Mouse (Mus musculus) hindbrain, embryonic 12.5 days (tissue): Measurements from ENCODE around the gene Trim24. TPM values are rescaled to one million over a fixed set of nuclear protein-coding genes. Genes with fewer than 3 reads are reported as not detected.

Experiments used
- ATAC-seq: fragments of 200-750 bp; cut with Nextera tagmentation; 2 replicates; pipeline ENCODE4 v1.8.0; 2017; ENCODE audit warnings: moderate TSS enrichment; ENCODE audit not compliant: low FRiP score
- H3K27ac ChIP-seq: fragments of 300-500 bp; sonication (generic); 2 replicates; pipeline ENCODE4 v1.5.1; 2016; ENCODE audit warnings: mild to moderate bottlenecking
- H3K27me3 ChIP-seq: fragments of 300-500 bp; sonication (generic); 2 replicates; pipeline ENCODE4 v1.6.1; 2016; ENCODE audit warnings: mild to moderate bottlenecking
- H3K36me3 ChIP-seq: fragments of 300-500 bp; sonication (generic); 2 replicates; pipeline ENCODE4 v1.6.1; 2016; ENCODE audit warnings: mild to moderate bottlenecking
- H3K4me1 ChIP-seq: fragments of 300-500 bp; sonication (generic); 2 replicates; pipeline ENCODE4 v1.6.1; 2016
- H3K4me2 ChIP-seq: fragments of 300-500 bp; sonication (generic); replicated peaks from 2 replicates; pipeline ENCODE4 v1.6.1; 2016; ENCODE audit warnings: mild to moderate bottlenecking
- H3K4me3 ChIP-seq: fragments of 300-500 bp; sonication (generic); 2 replicates; pipeline ENCODE4 v1.5.1; 2016; ENCODE audit warnings: mild to moderate bottlenecking
- H3K9ac ChIP-seq: fragments of 300-500 bp; sonication (generic); 2 replicates; pipeline ENCODE4 v1.6.1; 2016; ENCODE audit warnings: mild to moderate bottlenecking, moderate library complexity
- H3K9me3 ChIP-seq: fragments of 300-500 bp; sonication (generic); replicated peaks from 2 replicates; pipeline ENCODE4 v1.6.1; 2016; ENCODE audit warnings: mild to moderate bottlenecking
- WGBS: fragments of 180-500 bp; shearing (Covaris S2); methylation state at CpG from one replicate; pipeline ENCODE4 v1.1.7; 2016; 5-methylcytosine and 5-hydroxymethylcytosine counted together
- polyA plus RNA-seq: library from polyadenylated mRNA; unstranded; fragments of >200 nt; fragmentation: Nextera tagmentation; extraction: Ambion mirVana; gene quantifications from 2 replicates; pipeline ENCODE4 v1.2.1, GENCODE M21; 2016

Trim24 gene
- polyA plus RNA-seq, 1 experiment from 2014 or later: 36.7 TPM

DNA sequence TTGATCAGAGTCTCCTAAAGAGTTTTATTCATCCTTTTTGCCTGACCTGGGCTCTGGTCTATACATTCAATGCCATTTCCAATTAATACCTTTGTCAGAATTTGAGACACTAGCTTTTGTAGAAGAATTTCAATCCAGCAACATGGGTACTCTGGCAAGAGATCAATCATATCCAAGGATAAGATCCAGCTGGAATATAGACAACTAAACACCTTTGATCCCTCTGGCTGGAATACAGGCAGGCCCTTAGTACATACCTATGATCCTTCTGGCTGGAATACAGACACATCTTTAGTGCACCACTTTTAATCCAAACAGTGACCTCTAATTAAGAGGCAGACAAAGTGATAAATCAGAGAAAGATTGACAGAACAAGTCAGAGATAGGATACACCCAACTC, 3.1 kb downstream of the Trim24 start:
- Histone ChIP-seq H3K9ac (no peak overlapping the region), H3K4me1 (no peaks in the 10 kb centered on the region), H3K9me3 (peaks cover 65% of the 10 kb centered on the region), H3K36me3 (peaks cover 54% of the 10 kb centered on the region), H3K4me3 (no peak overlapping the region), H3K4me2 (no peak overlapping the region), H3K27ac (no peak overlapping the region), H3K27me3 (no peaks in the 10 kb centered on the region)
- ATAC-seq: no peak

DNA sequence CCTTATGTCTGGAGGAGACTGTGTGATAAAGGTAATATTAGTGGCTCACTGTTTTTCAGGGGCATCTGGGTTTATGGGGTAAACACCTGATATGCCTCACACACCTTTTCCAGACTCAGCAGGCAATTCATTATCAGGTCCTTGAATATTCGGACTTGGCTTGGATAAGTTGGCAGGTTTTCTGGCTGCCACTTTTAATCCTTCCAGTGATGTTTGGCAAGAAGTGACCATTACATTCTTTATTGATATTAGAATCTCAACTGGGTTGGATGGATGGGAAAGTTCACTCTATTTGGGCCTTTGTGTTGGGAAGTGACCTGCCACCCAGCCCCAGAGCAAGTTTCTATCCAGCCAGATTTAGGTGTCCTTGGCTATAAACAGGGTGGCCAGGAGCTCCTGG, 7.6 kb downstream of the Trim24 start:
- Histone ChIP-seq H3K36me3 (peaks cover 81% of the 10 kb centered on the region), H3K9me3 (peaks cover 92% of the 10 kb centered on the region), H3K27ac (no peak overlapping the region), H3K4me3 (no peak overlapping the region), H3K9ac (no peak overlapping the region), H3K27me3 (no peaks in the 10 kb centered on the region), H3K4me1 (no peaks in the 10 kb centered on the region), H3K4me2 (no peak overlapping the region)
- WGBS: 96% methylated on average over 1 of the region's 1 CpGs
- no peak for ATAC-seq

- 100% methylated on average over 3 of the region's 3 CpGs for WGBS
- Histone ChIP-seq H3K9ac (no peak overlapping the region), H3K4me2 (no peak overlapping the region), H3K27me3 (no peaks in the 10 kb centered on the region), H3K36me3 (peaks cover 63% of the 10 kb centered on the region), H3K4me3 (no peak overlapping the region), H3K27ac (no peak overlapping the region), H3K9me3 (peaks cover 68% of the 10 kb centered on the region), H3K4me1 (no peaks in the 10 kb centered on the region)
- ATAC-seq: no peak
Observed at GRCm38 (mm10) chr6:37880586-37880985, 10.0 kb downstream of the Trim24 start.

GRCm38 (mm10) chr6:37893586-37893985, 23.0 kb downstream of the Trim24 start:
- ATAC-seq: no peak
- Histone ChIP-seq H3K9ac (no peak overlapping the region), H3K27ac (no peak overlapping the region), H3K27me3 (no peaks in the 10 kb centered on the region), H3K4me1 (peaks cover 5% of the 10 kb centered on the region; the same call in 1 of the 2 replicates), H3K4me2 (no peak overlapping the region), H3K36me3 (peaks cover 7% of the 10 kb centered on the region), H3K9me3 (peaks cover 18% of the 10 kb centered on the region), H3K4me3 (no peak overlapping the region)
- WGBS: 88% methylated on average over 2 of the region's 2 CpGs

- Histone ChIP-seq H3K27ac (peak overlapping the region; percentile 44), H3K9ac (no peak overlapping the region), H3K4me3 (no peak overlapping the region), H3K9me3 (peaks cover 15% of the 10 kb centered on the region; the same call in 1 of the 2 replicates), H3K4me2 (no peak overlapping the region), H3K27me3 (no peaks in the 10 kb centered on the region), H3K4me1 (peaks cover 5% of the 10 kb centered on the region; the same call in 1 of the 2 replicates), H3K36me3 (peaks cover 7% of the 10 kb centered on the region)
- ATAC-seq: peak; percentile 87
- WGBS: 82% methylated on average over 5 of the region's 5 CpGs
Observed at GRCm38 (mm10) chr6:37895646-37896435, 25.2 kb downstream of the Trim24 start.

GRCm38 (mm10) chr6:37900221-37900620, 29.6 kb downstream of the Trim24 start:
- Histone ChIP-seq H3K27me3 (no peaks in the 10 kb centered on the region), H3K27ac (no peak overlapping the region), H3K4me1 (peaks cover 5% of the 10 kb centered on the region; the same call in 1 of the 2 replicates), H3K9ac (no peak overlapping the region), H3K4me3 (no peak overlapping the region), H3K36me3 (peaks cover 10% of the 10 kb centered on the region), H3K9me3 (no peaks in the 10 kb centered on the region), H3K4me2 (no peak overlapping the region)
- ATAC-seq: no peak
- 98% methylated on average over 2 of the region's 2 CpGs for WGBS

DNA sequence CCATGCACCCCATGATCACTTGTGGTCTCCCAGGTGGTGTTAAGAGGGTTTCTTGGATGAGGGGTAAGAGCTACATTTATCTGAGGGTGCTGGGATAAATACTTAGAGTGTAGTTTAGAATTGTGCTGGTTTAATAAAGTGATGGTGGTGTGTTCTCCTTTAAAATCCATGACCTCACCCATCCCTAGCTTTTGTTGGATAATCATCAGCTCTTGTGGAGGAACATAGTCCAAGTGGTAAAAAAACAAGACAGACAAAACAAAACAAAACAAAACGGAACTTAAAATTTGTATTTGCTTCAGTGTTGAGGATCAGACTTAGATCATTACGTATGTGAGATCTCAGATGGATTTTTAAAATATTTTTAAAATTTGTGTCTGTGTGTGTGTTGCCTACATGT, 31.2 kb downstream of the Trim24 start:
- H3K27ac ChIP-seq: no peak overlapping the region
- no peak for ATAC-seq
- WGBS: 92% methylated on average over 2 of the region's 2 CpGs
- H3K9ac ChIP-seq: no peak overlapping the region
- no peak overlapping the region for H3K4me2 ChIP-seq
- H3K4me1 ChIP-seq: no peaks in the 10 kb centered on the region
- H3K36me3 ChIP-seq: peaks cover 24% of the 10 kb centered on the region
- no peak overlapping the region for H3K4me3 ChIP-seq
- no peaks in the 10 kb centered on the region for H3K9me3 ChIP-seq
- no peaks in the 10 kb centered on the region for H3K27me3 ChIP-seq

- ATAC-seq: no peak
- WGBS: 85% methylated on average over 1 of the region's 1 CpGs
- Histone ChIP-seq H3K4me2 (no peak overlapping the region), H3K4me1 (no peaks in the 10 kb centered on the region), H3K27me3 (no peaks in the 10 kb centered on the region), H3K27ac (no peak overlapping the region), H3K9me3 (no peaks in the 10 kb centered on the region), H3K4me3 (no peak overlapping the region), H3K36me3 (peaks cover 30% of the 10 kb centered on the region), H3K9ac (no peak overlapping the region)
Observed at GRCm38 (mm10) chr6:37903810-37904209, 33.2 kb downstream of the Trim24 start.

DNA sequence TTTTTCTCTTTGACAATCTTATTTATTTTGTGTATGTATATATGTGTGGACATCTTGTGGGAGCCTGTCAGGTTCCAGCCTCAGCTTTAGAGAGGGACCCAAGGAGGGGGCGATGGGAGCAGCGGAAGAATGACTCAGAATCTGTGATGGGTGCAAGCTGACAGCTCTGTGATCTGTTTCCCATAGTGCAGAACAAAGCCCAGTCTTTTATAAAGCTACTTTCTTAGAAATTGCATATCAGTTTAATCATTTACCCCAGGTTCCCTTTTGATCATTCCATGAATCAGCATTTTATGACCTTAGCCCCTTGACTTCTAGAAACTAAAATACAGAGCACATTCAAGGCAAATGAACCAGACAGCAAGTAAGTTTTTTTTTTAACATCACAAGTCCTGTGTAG, 42.9 kb downstream of the Trim24 start:
- H3K4me1 ChIP-seq: no peaks in the 10 kb centered on the region
- ATAC-seq: no peak
- H3K4me3 ChIP-seq: no peak overlapping the region
- H3K4me2 ChIP-seq: no peak overlapping the region
- H3K9me3 ChIP-seq: no peaks in the 10 kb centered on the region
- no peak overlapping the region for H3K27ac ChIP-seq
- H3K9ac ChIP-seq: no peak overlapping the region
- peaks cover 26% of the 10 kb centered on the region for H3K36me3 ChIP-seq
- H3K27me3 ChIP-seq: no peaks in the 10 kb centered on the region
- WGBS: 78% methylated on average over 2 of the region's 2 CpGs

DNA sequence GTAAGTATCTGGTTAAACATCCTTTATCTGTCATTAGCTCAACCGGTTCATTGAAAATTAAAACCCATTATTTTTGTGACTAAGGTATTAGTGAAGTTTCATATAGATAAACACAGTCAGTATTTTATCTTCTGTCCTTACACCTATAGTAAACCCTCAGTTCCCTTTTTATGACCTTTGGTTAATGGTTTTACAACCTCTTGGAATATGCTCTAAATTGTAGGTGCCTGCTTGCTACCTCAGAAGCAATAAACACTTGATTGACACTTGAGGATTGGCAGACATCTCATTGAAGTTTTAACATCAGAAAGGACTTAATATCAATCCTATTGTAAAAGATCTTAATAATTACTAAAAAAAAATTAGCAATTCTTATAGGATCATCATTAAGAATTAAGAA, 54.5 kb downstream of the Trim24 start:
- H3K27me3 ChIP-seq: no peaks in the 10 kb centered on the region
- H3K9me3 ChIP-seq: no peaks in the 10 kb centered on the region
- H3K36me3 ChIP-seq: peaks cover 21% of the 10 kb centered on the region
- no peaks in the 10 kb centered on the region for H3K4me1 ChIP-seq
- no peak overlapping the region for H3K4me3 ChIP-seq
- H3K9ac ChIP-seq: no peak overlapping the region
- no peak for ATAC-seq
- no peak overlapping the region for H3K4me2 ChIP-seq
- WGBS: 98% methylated on average over 1 of the region's 1 CpGs
- H3K27ac ChIP-seq: no peak overlapping the region

- H3K27ac ChIP-seq: no peak overlapping the region
- no peak for ATAC-seq
- no peak overlapping the region for H3K4me2 ChIP-seq
- no peak overlapping the region for H3K4me3 ChIP-seq
- no peaks in the 10 kb centered on the region for H3K4me1 ChIP-seq
- H3K9ac ChIP-seq: no peak overlapping the region
- H3K9me3 ChIP-seq: no peaks in the 10 kb centered on the region
- H3K36me3 ChIP-seq: peaks cover 25% of the 10 kb centered on the region
- no peaks in the 10 kb centered on the region for H3K27me3 ChIP-seq
- 90% methylated on average over 1 of the region's 1 CpGs for WGBS
Observed at GRCm38 (mm10) chr6:37926751-37927150, 56.1 kb downstream of the Trim24 start.

GRCm38 (mm10) chr6:37936498-37936897, 65.9 kb downstream of the Trim24 start:
- Histone ChIP-seq H3K4me3 (no peak overlapping the region), H3K27ac (no peak overlapping the region), H3K4me1 (peaks cover 9% of the 10 kb centered on the region; the same call in 1 of the 2 replicates), H3K4me2 (no peak overlapping the region), H3K9ac (no peak overlapping the region), H3K36me3 (peaks cover 14% of the 10 kb centered on the region), H3K27me3 (no peaks in the 10 kb centered on the region), H3K9me3 (no peaks in the 10 kb centered on the region)
- WGBS: 21% methylated on average over 6 of the region's 6 CpGs
- ATAC-seq: 0 out of 2 replicates have a peak, but pooled peaks have one; percentile 52

GRCm38 (mm10) chr6:37951306-37951705, 80.7 kb downstream of the Trim24 start:
- no peak for ATAC-seq
- no peak overlapping the region for H3K4me2 ChIP-seq
- H3K27me3 ChIP-seq: no peaks in the 10 kb centered on the region
- H3K36me3 ChIP-seq: peaks cover 56% of the 10 kb centered on the region
- no peak overlapping the region for H3K4me3 ChIP-seq
- H3K9me3 ChIP-seq: no peaks in the 10 kb centered on the region
- WGBS: 79% methylated on average over 6 of the region's 6 CpGs
- H3K9ac ChIP-seq: no peak overlapping the region
- H3K27ac ChIP-seq: no peak overlapping the region
- H3K4me1 ChIP-seq: no peaks in the 10 kb centered on the region
